Mouse (Mus musculus) thymus, postnatal 14 days (tissue): Measurements from ENCODE around the gene Coq9.
A peak's percentile ranks its signal among the peaks of the same experiment; 100 is the strongest.

ENCODE experiments used
- DNase-seq: peaks from one replicate; pipeline ENCODE4 v3.0.0; 2021

Coq9 gene

GRCm38 (mm10) chr8:94870474-94871107 is 32.5 kb downstream of the Coq9 start:
- no peak for DNase-seq

GRCm38 (mm10) chr8:94871108-94871894 is 33.2 kb downstream of the Coq9 start:
- DNase-seq: peak; percentile 26

- no peak for DNase-seq
Observed at GRCm38 (mm10) chr8:94872156-94872555, 34.0 kb downstream of the Coq9 start.

- DNase-seq: no peak
Observed at GRCm38 (mm10) chr8:94872576-94872975, 34.5 kb downstream of the Coq9 start.

GRCm38 (mm10) chr8:94874358-94874757 is 36.2 kb downstream of the Coq9 start:
- peak; percentile 72 for DNase-seq

- no peak for DNase-seq
Observed at GRCm38 (mm10) chr8:94875096-94875870, 37.2 kb downstream of the Coq9 start.

GRCm38 (mm10) chr8:94875871-94876150 is 37.7 kb downstream of the Coq9 start:
- no peak for DNase-seq

GRCm38 (mm10) chr8:94876197-94876730 is 38.1 kb downstream of the Coq9 start, which contains the start of gene Dok4:
Gene Dok4 (minus strand): TSS chr8:94876330.
- peak; percentile 91 for DNase-seq

GRCm38 (mm10) chr8:94876820-94877219 is 38.7 kb downstream of the Coq9 start:
- DNase-seq: no peak

- no peak for DNase-seq
Observed at GRCm38 (mm10) chr8:94880742-94881141, 42.6 kb downstream of the Coq9 start.

- no peak for DNase-seq
Observed at GRCm38 (mm10) chr8:94888383-94889036, 50.4 kb downstream of the Coq9 start.

GRCm38 (mm10) chr8:94892917-94893316 is 54.8 kb downstream of the Coq9 start:
- no peak for DNase-seq

GRCm38 (mm10) chr8:94899262-94899661 is 61.1 kb downstream of the Coq9 start:
- no peak for DNase-seq

GRCm38 (mm10) chr8:94900617-94901016 is 62.5 kb downstream of the Coq9 start:
- DNase-seq: no peak

GRCm38 (mm10) chr8:94901031-94901430 is 62.9 kb downstream of the Coq9 start:
- no peak for DNase-seq

- no peak for DNase-seq
Observed at GRCm38 (mm10) chr8:94903709-94904108, 65.6 kb downstream of the Coq9 start.
